Mouse (Mus musculus) 3T3-L1 (cell line): ENCODE measurements around the gene Fxn.
"Not testable (repeated sequence)": the region's sequence is repeated elsewhere in the genome, so short reads cannot be mapped to it uniquely, and the experiment has no call there.

Source experiments
- DNase-seq: peaks from one replicate; pipeline ENCODE4 v3.0.0-alpha.2; 2015; ENCODE audit warnings: low read depth, low spot score

The Fxn gene

DNA sequence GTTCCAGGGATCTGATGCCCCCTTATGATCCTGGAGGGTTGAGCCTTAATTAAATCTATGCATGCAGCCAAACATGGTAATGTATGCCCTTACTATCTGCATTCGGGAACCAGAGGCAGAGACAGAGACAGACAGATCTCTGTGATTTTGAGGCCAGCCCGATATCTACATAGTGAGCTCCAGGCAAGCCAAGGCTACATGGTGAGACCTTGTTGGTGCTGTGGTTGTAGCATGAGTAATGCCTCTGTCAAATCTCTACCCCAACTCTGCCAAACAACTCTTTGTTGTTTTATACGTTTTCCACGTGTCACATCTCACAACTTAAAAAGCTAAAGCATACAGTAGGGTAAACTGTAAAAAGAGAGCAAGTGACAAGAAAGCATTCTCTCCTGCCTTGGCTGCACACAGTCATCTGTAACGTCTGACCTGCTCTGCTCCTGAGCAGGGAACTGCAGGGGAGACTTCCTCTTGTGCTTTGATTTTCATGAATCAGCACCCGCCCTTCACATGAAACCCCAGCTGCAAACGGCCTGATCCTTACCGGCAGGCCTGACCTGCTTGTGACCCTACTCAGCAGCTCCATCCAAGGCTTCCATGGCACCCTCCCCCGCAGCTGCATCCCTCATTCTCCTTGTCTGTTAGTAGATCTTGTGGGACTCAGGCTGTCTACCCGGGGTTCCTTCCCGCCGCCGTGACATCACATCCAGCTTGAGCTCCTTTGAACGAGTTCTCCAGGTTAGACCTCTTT lies 38.4 kb downstream of the Fxn start:
- peak; percentile 37 for DNase-seq

DNA sequence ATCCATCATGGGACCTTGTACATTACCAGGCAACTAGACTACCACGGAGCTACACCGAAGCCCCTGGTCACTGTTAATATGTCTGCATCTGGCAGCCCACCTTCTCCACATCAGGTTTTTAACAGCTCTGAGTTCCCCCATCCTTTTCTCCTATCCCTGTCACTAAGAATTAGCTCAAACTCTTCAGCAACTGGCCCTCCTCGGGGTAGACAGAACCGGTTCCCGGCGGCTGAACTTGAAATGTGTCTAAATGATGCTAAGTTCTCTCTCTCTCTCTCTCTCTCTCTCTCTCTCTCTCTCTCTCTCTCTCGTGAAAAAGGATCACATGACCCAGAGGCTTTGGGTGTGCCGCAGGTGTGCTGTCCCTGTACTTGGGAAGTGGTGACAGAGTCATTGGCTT lies 39.1 kb downstream of the Fxn start:
- no peak for DNase-seq

DNA sequence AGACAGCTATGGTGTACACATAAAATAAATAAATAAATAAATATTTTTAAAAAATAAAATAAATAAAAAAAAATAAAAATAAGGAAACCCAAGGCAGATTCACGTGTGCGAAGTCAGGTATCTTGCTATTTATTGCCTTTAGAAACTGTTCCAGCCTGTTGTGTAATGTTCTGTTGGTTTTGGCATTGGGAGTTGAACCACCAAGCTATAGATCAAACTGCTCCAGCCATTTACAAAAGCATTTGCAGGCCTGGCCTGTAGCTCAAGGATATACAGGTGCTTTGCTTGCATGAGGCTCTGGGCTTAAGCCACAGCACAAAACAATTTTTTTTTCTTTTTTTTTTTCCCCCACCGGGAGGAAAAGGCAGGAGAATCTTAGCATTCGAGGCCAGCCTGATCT lies 42.4 kb downstream of the Fxn start:
- no peak for DNase-seq

DNA sequence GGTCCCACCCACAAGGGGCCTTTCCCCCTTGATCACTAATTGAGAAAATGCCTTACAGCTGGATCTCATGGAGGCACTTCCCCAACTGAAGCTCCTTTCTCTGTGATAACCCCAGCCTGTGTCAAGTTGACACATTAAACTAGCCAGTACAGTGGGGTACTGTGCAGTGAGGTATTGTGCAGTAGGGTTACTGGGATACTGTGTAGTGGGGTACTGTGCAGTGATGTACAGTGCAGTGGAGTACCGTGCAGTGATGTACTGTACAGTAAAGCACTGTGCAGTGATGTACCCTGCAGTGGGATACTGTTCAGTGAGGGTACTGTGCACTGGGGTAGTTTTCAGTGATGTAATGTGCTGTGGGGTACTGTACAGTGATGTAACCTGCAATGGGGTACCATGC lies 48.0 kb downstream of the Fxn start:
- not testable (repeated sequence) for DNase-seq

DNA sequence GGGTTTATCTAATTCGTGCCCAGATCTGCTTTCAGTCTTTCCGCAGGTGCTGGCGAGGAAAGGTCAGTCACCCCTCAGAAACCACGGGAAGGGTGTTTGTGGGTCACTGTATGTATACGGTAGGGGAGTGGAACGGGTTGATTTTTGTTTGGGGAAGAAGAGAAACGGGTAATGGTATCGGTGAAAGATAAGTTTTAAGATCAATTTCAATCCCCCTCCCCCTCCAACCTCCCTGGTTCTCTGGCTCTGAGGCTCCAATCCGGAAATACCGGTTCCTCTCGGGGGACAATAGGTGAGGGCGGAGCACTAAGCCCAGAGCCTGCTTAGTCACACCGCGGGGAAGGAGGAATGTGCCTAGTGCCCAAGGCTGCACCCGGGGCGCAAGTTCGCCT lies 55.1 kb downstream of the Fxn start:
- peak; percentile 27 for DNase-seq

DNA sequence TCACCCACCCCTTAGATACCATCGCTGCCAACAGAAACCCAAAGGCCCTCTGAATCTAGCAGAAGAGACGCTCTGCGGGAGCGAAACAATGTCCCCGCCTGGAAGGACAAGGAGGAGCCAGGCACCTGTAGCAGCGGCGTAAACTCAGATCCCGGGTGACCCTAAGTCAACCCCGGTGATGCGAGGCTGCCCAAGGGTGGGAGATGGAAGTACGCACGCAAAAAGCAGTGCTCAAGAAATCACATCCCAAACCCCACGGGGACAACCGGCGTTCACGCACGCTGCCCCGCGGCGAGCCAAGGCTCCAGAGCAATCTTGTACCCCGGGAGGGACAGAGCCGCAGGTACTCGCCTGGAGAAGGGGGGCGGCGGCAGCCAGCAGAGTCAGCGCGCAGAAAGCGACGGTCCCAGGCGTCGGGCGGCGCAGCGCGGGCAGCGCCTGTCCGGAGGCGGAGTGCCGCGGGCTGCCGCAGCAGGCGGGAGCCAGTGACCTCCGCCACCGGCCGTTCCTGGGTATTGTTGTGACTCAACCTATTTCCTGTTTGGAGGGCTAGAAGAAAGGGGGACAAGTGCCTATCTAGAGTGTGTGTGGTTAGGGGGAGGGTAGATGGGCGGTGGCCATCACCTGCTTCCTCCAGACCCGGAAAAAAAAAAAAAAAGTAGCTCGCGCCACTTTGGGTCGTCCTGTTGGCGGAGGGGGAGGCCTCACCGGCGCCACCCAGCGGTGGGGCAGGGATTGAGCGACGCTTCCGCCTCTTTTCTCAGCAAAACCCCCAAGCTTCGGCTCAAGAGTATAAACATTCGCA lies 55.7 kb downstream of the Fxn start, which contains the start of gene Tjp2:
Tjp2 (minus strand) TSS at position 531 of the 805 bp plus-strand sequence.
- no peak for DNase-seq

DNA sequence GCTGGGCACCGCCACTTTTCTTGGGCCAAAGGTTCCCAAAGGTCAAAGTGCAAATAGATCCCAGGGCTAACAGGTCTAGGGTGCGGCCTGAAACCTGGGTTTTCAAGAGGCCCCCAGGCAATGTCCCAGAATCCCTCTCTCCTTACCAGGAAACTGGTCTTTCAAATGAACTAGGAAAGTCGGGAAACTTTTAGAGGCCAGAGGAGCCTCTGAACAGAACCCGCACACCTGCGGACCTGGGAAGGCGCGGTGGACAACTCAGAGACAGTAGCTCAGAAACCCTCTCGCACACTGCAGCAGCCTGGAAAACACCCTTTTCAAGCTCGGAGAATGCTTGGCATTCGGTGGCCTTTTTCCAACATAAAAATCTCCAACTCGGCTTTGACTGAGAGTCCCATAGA lies 56.6 kb downstream of the Fxn start:
- no peak for DNase-seq

DNA sequence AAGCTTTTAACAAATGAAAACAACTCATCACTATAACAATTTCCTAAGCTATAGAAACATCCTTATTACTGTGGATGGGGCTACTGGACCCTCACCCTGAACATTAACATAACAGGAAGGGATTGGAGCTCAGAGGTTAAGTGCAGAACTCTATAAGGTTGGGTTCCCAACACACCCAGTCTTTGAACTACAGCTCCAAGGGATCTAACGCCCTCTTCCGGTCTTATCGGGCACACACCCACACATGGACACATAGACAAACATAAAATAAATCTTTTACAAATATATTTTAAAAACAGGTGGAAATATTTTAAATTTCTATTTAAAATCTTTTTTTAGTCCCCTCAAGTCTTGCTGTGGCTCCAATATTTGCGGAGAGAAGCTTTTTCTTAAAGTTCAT lies 59.0 kb downstream of the Fxn start:
- no peak for DNase-seq

DNA sequence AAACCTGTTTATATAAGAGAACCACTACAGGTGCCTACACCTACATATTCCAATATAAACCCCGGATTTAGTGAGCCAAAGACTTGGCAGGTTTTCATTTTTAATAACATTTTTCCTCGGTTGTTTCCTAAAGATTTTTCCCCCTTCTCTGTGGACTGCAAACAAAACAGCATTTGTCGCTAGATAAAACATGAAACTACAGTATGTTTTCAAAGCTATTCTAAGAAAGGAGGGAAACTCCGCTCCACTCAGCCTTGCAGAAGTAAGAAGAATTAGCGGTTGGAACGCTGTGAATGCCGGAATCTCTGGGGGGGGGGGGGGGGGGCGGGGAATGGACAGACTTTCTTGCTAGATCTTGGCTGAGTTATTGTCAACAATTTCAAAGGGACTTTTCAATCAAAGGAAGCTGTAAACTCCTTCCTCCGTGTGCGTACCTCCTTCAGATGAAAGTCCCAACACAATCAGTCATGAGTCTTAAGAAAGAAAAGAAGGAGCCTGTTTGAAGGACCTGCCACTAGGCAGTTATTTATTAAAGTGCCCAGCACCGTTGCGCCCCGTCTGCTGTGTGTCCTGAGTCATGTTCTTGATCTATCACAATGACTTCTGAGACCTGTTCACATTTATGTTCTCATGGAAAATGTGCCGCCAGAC lies 59.5 kb downstream of the Fxn start:
- no peak for DNase-seq

DNA sequence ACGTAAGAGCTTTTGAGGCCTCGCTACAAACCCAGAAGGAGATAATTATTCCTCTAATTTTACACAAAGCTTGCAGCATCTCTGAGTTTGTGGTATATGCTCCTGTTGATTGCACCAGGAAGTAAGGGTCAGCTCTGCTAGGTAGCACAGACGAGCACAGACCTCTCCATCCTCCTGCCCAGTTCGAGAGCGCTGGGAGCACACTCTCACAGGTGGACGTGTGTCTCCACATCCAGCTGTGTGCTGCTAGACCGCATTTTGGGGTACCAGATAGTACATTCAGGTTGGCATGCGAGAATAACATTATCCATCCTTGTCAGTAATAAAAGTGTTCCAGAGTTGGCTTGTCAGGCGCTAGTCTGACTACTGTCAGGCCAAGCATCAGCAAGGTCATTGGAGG lies 61.4 kb downstream of the Fxn start:
- no peak for DNase-seq

DNA sequence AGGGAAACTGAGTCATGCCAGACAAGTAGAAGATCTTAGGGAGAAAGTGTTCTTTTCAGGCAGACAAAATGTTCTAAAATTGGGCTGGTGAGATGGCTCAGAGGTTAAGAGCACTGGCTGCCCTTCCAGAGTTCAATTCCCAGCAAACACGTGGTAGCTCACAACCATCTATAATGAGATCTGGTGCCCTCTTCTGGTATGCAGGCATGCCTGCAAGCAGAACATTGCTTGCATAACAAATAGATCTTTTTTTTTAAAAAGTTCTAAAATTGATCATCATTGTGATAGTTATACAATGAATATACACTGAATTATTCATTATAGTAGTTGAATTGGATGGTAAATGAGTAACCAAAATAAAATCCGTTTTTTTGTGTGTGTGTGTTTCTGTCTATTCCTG lies 62.1 kb downstream of the Fxn start:
- peak; percentile 17 for DNase-seq

DNA sequence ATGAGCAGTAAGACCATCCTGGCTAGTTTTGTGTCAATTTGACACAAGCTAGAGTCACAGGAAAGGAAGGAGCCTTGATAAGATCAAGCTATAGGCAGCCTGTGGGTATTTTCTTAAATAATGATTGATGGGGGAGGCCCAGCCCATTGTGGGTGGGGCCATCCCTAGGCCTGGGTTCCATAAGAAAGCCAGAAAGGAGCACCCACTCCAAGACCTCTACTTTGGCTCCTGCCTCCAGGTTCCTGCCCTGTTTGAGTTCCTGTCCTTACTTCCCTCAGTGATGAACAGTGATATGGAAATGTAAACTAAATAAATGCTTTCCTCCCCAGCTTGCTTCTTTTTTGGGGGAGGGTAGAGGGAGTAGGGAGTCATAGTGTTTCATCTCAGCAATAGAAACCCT lies 62.6 kb downstream of the Fxn start:
- DNase-seq, result no peak

DNA sequence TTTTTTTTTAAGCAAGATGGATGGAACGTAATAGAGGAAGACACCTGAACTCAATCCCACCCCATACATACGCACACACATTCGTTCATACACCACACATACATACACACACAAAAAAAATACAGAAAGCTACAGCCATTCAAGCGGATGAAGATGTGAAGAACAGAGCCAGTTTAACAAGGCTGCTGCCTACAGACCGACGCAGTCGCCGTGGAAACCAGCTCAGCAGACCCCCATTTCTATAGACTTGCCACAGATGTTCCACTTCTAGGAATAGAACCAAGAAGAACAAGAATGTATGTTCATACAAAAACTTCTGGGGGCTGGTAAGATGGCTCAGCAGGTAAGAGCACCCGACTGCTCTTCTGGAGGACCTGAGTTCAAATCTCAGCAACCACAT lies 63.6 kb downstream of the Fxn start:
- DNase-seq, result no peak

DNA sequence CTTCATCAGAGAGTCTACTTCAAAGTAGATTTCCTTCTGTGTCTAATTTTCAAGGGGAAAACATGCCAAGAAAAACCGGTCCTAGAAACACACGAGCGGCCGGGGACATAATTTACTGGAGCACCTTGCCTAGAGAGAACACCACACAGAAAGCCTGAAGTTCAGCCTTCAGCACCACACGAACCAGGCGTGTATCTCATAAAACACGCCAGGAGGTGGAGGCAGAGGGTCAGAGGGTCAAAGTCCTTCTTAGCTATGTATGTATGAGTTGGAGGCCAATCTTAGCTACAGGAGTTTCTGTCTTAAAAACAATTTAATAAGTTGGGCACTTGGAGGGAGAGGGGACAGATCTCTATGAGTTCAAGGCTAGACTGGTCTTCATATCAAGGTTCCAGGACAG lies 65.5 kb downstream of the Fxn start:
- no peak for DNase-seq

DNA sequence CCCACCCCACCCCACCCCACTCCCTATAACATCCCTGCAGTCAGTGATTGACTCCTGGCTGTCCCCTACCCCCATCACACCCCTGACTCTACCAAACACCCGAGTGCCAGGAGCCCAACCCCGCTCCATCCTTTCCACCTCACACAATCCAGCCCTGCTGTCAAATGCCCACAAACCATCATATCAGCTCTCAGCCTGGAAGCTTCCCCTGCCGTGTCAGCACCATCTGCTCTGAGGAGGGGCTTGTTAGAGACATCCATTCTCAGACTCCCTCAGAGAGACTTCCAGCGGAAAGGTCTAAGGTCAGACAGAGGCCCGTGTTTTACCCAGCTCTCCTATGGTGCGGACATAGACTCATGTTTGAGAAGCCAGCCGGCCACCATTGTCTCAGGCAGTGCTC lies 67.1 kb downstream of the Fxn start:
- DNase-seq, result no peak

DNA sequence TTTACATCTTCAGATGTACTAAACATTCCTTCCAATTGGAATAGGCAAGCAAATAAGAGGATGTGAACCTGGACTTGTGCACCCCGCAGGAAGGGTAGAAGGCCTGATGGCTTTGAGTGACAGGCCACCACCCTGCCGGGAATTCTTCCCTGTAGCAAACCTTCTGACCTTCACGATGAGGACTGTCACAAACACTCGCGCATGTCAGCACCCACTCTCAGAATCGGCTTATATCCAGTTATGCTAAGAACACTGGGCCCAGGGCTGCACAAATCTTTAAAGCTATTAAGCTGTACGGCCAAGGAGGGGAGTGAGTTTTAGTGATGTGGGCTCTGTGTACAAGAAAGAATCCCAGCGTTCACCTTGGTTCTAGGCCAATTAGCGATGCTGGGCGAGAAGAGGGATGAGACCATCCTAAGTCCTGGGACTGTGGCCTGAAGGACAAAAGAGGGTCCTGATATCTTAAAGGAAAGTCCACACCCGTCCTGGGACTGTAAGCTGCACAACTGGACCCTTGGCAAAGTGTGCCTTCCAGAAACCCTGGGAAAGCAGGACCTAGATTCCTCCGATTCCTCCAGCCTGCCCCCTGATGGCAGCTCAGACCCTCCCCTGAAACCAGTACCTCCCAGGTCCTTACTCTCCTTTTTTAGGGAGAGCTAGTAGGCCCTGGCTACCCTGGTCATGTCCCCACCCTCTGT lies 67.7 kb downstream of the Fxn start:
- no peak for DNase-seq
